Mouse (Mus musculus) heart, adult 18-20 months (tissue): ENCODE results near the gene Ift27. TPM values are rescaled to one million over a fixed set of nuclear protein-coding genes. Genes with fewer than 3 reads are reported as not detected.

ENCODE experiments used
- total RNA-seq, 2 experiments: library from RNA; stranded (reverse); gene quantifications; 2 replicates each; pipeline ENCODE4 v1.2.3; 2021

The Ift27 gene
- total RNA-seq, 2 experiments from 2014 or later = 8.2 to 11.6 TPM

Other genes starting within 250 kb of the Ift27 start
- gene Txn2, start 245.1 kb downstream of the Ift27 start, total RNA-seq = 100 to 1,000 TPM; 291 to 304 TPM
- gene Foxred2, start 217.4 kb downstream of the Ift27 start, total RNA-seq = 1 to 10 TPM in 1 of 2 experiments, under 1 TPM in 1; 0.67 to 1.3 TPM
- gene Eif3d, start 203.3 kb downstream of the Ift27 start, total RNA-seq = 10 to 100 TPM; 67.3 to 67.9 TPM
- not detected for gene Cacng2, start 54.1 kb downstream of the Ift27 start, total RNA-seq
- under 1 TPM; 0.57 to 0.93 TPM for gene Pvalb, start 32.3 kb upstream of the Ift27 start, total RNA-seq
- 1 to 10 TPM; 2.0 to 2.8 TPM for gene Ncf4, start 70.7 kb upstream of the Ift27 start, total RNA-seq
- 1 to 10 TPM in 1 of 2 experiments, under 1 TPM in 1; 0.37 to 2.5 TPM for gene Csf2rb2, start 131.6 kb upstream of the Ift27 start, total RNA-seq
- 1 to 10 TPM in 1 of 2 experiments, under 1 TPM in 1; 0.87 to 5.0 TPM for gene Csf2rb, start 151.6 kb upstream of the Ift27 start, total RNA-seq
- not detected for gene Tex33, start 221.8 kb upstream of the Ift27 start, total RNA-seq
- 10 to 100 TPM; 21.5 to 28.3 TPM for gene Tst, start 231.8 kb upstream of the Ift27 start, total RNA-seq
- 10 to 100 TPM; 47.9 to 49.0 TPM for gene Mpst, start 232.3 kb upstream of the Ift27 start, total RNA-seq